Mouse (Mus musculus): ENCODE data around the gene Camkmt. TPM values are rescaled to one million over a fixed set of nuclear protein-coding genes. Genes with fewer than 3 reads are reported as not detected.

Camkmt gene
- total RNA-seq, 2 experiments from 2014 or later = 0.84 TPM

DNA sequence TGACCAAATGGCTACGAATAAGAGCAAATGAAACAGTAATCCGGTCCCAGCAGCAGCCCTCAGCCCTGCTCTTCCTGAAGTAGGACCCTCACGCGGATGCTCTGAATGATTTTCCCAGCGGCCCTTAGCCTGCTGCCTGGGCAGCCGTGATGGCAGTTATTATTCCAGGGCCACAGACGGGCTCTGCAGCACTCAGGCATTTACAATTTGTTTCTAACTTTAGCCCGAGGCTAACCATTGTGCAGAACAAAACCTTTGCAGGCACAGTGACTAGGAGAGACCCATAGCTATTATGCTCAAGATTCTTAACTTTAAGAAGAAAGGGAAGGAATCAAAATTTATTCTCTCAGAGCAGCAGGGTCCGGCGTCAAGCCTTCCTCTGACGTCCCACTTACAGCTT lies 18.0 kb upstream of the Camkmt start:
- H3K27ac ChIP-seq = no peak overlapping the region
- DNase-seq = no peak
- no peak for TF ChIP-seq CTCF (IDR thresholded peaks at IDR 0.05)
- intact Hi-C loops (cut with DNase I) = no loop called here
- no peak overlapping the region for H3K4me3 ChIP-seq

DNA sequence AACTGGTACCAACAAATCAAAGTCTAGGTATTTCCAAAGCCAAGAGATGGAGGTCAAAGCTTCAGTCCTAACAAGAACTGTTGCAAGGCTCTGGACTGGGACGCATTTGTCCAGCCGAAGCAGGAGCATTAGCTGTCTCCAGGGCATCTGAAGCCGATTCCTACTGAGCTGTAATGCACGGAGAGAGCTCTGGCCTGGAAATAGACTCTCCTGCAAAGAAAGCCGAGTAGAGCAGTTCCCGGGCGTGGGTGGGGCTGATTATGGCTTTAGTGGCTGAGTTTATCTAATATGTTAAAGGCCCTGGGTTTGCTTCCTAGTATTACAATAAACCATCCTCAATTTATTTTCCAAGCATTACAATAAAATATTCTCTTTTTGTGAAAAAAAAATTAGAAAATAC lies 17.1 kb upstream of the Camkmt start:
- intact Hi-C loops (cut with DNase I) = no loop called here
- TF ChIP-seq CTCF (IDR thresholded peaks at IDR 0.05) = no peak
- DNase-seq = no peak
- no peak overlapping the region for H3K27ac ChIP-seq
- H3K4me3 ChIP-seq = no peak overlapping the region

DNA sequence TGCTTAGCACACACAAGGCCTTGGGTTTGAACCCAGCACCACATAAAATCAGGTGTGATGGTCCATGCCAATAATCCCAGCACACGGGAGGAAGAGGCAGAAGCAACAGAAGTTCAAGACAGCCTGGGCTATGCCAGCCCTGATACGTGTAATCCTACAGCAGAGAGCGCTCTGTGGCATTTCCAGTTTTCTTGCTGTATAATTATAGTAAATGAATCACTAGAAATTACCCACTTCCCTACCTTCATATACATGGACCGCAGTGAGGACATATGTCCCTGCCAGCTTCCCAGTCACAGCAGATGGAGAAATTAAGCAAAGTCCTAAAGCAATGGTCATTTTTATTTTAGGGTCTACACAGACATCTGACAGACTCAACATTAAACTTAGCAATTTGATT lies 16.3 kb upstream of the Camkmt start:
- no peak for TF ChIP-seq CTCF (IDR thresholded peaks at IDR 0.05)
- intact Hi-C loops (cut with DNase I) = no loop called here
- Histone ChIP-seq H3K4me3 (no peak overlapping the region), H3K27ac (no peak overlapping the region)
- DNase-seq = no peak

DNA sequence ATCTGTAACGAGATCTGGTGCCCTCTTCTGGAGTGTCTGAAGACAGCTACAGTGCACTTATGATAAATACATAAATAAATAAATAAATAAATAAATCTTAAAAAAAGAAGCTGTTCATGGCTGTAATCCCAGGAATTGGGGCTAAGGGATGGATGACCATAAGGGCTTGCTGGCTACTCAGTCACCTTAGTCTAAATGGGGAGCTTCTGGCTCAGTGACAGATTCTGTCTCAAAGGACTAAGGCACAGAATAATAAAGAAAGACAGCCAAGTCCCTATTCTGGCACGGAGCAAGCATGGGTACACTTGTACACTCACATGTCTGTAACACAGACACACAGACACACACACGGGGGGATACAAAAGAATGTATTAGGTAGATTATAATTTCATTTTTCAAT lies 11.1 kb upstream of the Camkmt start:
- H3K27ac ChIP-seq = no peak overlapping the region
- no peak for TF ChIP-seq CTCF (IDR thresholded peaks at IDR 0.05)
- DNase-seq = no peak
- H3K4me3 ChIP-seq = no peak overlapping the region
- intact Hi-C loops (cut with DNase I) = no loop called here

DNA sequence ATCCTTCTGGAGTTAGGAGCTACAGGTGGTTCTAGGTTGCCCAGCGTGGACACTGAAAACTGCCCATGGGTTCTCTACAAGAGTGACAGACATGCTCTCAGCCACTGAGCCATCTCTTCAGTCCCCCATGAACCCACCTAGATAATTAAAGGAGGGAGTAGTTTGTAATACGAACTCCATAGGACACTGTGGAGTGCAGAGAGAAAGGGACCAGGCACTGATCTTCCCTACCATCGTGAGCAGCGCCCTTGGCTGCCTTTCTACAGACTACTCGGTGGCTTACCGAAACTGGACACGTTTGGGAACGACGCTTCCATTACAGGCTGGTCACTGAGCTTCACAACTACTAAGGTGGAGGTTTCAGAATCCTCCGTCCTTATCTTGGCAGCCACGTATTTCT lies 9.6 kb upstream of the Camkmt start:
- DNase-seq = no peak
- no peak for TF ChIP-seq CTCF (IDR thresholded peaks at IDR 0.05)
- Histone ChIP-seq H3K27ac (no peak overlapping the region), H3K4me3 (no peak overlapping the region)
- intact Hi-C loops (cut with DNase I) = no loop called here

DNA sequence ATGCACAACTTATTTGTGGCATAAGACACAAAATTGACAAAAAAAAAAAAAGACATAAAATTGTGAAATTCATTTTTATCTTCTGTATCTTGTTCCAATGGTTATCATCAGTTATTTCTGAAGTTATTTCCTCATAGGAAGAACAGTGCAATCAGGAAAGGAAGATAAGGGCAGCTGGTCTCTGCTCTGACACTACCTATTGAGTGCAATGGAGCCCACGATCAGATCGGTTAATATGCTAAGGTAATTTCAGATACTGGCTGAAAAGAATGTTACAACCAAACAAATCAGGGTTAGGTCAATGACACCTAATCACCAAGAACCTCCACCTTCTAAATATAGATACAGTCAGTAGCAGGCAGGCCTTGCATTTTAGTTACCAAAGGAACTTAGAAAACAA lies 5.0 kb upstream of the Camkmt start:
- H3K4me3 ChIP-seq = no peak overlapping the region
- H3K27ac ChIP-seq = peak overlapping the region; percentile 95
- no peak for DNase-seq
- intact Hi-C loops (cut with DNase I) = loop anchor here (5.0 kb wide), 2 partner anchors 128 to 208 kb away; partner anchors contain the start of gene Ppm1b
- no peak for TF ChIP-seq CTCF (IDR thresholded peaks at IDR 0.05)

DNA sequence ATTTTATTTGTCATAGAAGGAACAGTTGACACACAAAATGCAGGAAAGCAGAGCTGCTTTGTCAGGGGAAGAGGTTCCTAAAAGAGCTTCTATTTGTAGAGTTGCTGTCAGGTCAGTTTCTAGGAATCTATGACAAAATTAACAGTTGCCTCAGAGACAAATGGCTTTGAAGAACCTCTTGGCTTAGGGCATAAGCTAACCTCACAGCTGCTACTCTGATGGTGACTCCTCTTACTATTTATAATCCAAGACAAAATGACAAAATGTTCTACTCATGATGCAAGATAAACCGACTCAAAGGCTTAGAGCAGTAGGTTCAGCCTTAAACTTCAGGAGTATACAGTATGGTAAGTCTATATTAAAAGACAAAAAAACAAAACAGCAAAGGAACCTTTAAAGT lies 3.9 kb upstream of the Camkmt start:
- H3K27ac ChIP-seq = peak overlapping the region; percentile 95
- no peak for DNase-seq

DNA sequence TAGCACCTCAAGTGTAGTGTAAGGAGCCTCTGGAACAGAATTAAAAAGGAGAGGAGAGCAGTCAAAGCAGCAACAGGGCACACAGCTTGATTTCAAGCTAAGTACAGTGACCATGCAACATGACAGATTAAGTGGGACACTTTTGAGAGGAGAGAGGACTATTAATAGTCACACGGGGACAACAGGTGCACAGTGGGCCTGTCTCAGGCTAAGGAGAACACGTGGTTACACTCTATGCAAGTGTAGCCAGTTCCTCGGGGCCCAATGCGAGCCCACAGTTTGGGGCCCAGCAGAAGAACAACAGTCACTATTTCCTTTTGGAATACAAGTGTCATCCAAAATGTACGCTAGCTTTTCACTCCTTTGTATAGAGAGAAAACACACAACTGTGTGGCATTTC lies 2.8 kb upstream of the Camkmt start:
- TF ChIP-seq CTCF (IDR thresholded peaks at IDR 0.05) = no peak
- H3K4me3 ChIP-seq = peak overlapping the region; percentile 52
- DNase-seq = peak; percentile 82
- intact Hi-C loops (cut with DNase I) = loop anchor here (5.0 kb wide), 2 partner anchors 130 to 210 kb away; partner anchors contain the start of gene Ppm1b
- peak overlapping the region; percentile 95 for H3K27ac ChIP-seq

More for the DNA sequence above, 3.9 kb upstream of the Camkmt start:
- H3K4me3 ChIP-seq = peak overlapping the region; percentile 52
- TF ChIP-seq CTCF (IDR thresholded peaks at IDR 0.05) = no peak
- intact Hi-C loops (cut with DNase I) = loop anchor here (5.0 kb wide), 2 partner anchors 129 to 209 kb away; partner anchors contain the start of gene Ppm1b

DNA sequence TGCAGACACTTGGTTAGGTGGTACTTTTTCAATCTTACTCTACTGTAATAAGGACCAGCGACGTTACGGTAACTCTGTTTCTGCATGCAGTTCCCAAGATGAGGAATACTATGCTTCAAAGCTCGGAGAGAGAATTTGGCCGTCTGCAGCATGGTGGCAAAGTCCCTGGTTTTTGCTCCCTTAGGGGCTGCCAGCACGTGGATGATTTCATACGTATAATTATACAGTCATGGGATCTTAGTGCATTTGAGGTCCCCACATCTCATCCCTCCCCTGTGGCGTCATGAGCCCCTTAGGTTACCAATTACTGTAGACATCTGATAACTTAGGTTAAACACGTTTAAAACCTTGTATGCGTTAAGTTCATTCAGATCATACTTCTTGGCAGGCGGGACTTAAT lies 2.0 kb upstream of the Camkmt start:
- TF ChIP-seq CTCF (IDR thresholded peaks at IDR 0.05) = no peak
- no peak for DNase-seq
- Histone ChIP-seq H3K27ac (peak overlapping the region; percentile 95), H3K4me3 (peak overlapping the region; percentile 45)
- intact Hi-C loops (cut with DNase I) = loop anchor here (5.0 kb wide), 2 partner anchors 131 to 211 kb away; partner anchors contain the start of gene Ppm1b

DNA sequence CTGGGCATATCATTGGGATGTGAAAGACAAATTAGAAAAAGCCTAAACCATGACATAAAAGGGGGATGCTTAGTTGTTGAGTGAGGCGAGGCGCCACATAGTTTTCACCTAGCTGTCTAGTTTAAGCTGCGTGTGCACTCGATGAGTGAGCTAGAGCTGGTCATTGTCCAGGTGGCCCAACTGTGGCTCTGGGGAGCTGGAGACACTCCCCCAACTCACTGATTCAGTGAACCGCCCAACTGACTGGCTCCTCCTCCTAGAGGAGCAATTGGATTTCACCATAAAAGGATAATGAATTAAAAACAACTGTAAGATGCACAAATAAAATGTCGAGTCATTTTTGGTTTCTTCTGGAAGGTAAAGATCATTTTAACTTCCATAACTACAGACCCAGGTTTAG lies 1.3 kb upstream of the Camkmt start:
- no peak for DNase-seq
- intact Hi-C loops (cut with DNase I) = loop anchor here (5.0 kb wide), 2 partner anchors 132 to 212 kb away; partner anchors contain the start of gene Ppm1b
- no peak for TF ChIP-seq CTCF (IDR thresholded peaks at IDR 0.05)
- Histone ChIP-seq H3K27ac (peak overlapping the region; percentile 95), H3K4me3 (peak overlapping the region; percentile 84)

DNA sequence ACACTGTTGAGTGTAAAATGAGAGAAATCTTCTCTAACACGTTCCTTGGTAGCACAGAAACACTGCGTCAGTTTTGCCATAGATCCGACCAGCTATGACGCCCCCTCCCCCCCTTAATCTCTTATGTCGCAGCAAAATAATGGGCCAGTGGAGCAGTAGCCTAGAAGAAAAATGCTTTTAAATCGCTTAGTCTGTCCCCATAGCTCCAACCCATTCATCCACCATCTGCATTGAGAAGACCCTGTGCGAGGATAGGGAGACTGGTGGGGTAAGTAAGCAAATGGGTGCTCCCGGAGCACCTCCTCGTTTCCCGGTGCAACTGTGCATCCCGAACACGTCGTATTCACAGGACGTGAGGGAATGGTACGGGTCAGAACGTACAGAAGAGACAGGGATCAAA lies 731 bp upstream of the Camkmt start:
- TF ChIP-seq CTCF (IDR thresholded peaks at IDR 0.05) = no peak
- DNase-seq = no peak
- intact Hi-C loops (cut with DNase I) = loop anchor here (5.0 kb wide), 3 partner anchors 132 to 297 kb away; partner anchors contain the start of genes Lrpprc and Ppm1b
- Histone ChIP-seq H3K4me3 (peak overlapping the region; percentile 84), H3K27ac (peak overlapping the region; percentile 95)

DNA sequence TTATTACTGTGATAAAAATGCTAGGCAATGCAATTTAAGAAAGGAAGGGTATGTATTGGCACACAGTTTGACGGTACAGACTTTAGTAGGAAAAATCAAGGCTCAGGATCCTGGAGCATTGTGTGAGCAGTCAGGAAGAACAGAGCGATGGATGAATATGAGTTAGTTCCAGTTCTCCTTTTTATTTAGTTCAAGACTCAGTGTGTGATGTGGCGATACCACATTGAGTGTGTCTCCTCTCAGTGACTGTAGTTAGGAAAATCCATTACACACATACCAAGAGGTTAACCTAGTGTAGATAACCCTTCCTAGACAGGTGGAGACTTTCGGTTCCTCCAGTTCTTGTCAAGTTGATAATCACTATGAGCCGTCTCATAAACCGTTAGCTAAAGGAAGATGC lies 1.4 kb downstream of the Camkmt start:
- Histone ChIP-seq H3K4me3 (peak overlapping the region; percentile 84), H3K27ac (no peak overlapping the region)
- TF ChIP-seq CTCF (IDR thresholded peaks at IDR 0.05) = no peak
- intact Hi-C loops (cut with DNase I) = loop anchor here (5.0 kb wide), 1 partner anchor 299 kb away; the partner anchor contains the start of gene Lrpprc
- DNase-seq = no peak

DNA sequence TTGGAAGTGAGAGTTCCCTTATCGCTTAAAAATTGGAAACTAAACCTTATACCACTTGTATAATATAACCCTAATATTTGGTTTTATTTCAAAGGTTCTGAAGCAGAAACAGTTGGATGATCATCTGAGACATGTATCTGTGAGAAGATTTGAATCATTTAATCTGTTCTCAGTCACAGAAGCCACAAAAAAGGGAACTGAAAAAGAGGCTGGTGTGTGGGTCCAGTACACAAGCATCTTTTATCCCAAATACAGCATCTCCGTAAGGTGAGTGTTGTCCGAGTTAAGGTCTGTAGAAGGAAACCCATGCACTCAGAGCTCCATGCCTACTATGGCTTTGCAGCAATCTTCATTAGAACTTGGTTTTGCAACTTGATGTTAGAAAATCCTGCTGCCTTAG lies 6.0 kb downstream of the Camkmt start:
- H3K4me3 ChIP-seq = no peak overlapping the region
- no peak overlapping the region for H3K27ac ChIP-seq
- intact Hi-C loops (cut with DNase I) = no loop called here
- DNase-seq = no peak
- TF ChIP-seq CTCF (IDR thresholded peaks at IDR 0.05) = no peak

DNA sequence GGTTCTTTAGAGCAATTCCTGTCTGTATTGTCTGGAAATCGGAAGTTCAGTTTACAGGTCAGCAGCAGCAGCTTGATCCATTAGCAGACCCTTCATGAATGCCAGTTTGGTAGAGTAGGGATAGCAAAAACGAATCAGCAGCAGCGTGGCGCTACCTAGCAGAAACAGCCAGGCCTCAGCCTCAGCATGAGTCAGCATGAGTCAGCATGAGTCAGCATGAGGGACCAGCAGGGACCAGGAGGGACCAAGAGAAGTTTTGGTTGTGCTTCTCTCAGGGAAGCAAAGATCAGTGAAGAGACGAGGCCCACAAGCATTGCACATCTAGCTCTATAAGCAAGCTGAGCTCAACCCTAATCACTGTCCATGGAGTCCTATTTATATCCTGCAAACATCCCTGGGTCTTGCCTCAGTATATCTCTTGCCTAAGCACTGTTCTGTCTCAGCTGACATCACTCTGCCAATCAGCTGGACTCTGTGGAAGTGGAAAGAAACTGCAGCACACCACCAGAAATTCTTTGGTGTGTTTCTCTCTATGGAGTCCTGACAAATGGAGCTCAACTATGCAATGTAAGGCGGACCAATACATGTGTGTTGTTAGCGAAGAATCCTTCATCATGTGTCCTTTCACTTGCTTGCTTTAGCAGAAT lies 8.4 kb downstream of the Camkmt start:
- TF ChIP-seq CTCF (IDR thresholded peaks at IDR 0.05) = no peak
- no peak for DNase-seq
- Histone ChIP-seq H3K4me3 (no peak overlapping the region), H3K27ac (no peak overlapping the region)
- intact Hi-C loops (cut with DNase I) = no loop called here

Data from gastrocnemius, adult 2 months (tissue).